Mouse (Mus musculus) adrenal gland, adult 2 months (tissue): ENCODE measurements around the gene Fscn2. TPM values are rescaled to one million over a fixed set of nuclear protein-coding genes. Genes with fewer than 3 reads are reported as not detected.

ENCODE experiments used
- DNase-seq: peaks from one replicate; pipeline ENCODE4 v3.0.0; 2021
- long read RNA-seq: library from polyadenylated mRNA; stranded (forward); transcript quantifications from one replicate; pipeline ENCODE4 v2.0.0, GENCODE M21; 2021
- polyA plus RNA-seq: library from polyadenylated mRNA; depleted of rRNA; stranded (reverse); fragments of >200 nt; gene quantifications from 2 replicates; pipeline ENCODE4 v1.2.3, GENCODE M21; 2012; rRNA removed
- total RNA-seq, 2 experiments: library from RNA; stranded (reverse); gene quantifications; 2 replicates each; pipeline ENCODE4 v1.2.3; 2021

Gene Fscn2
- total RNA-seq (under 1 TPM; 0.17 to 0.58 TPM), polyA plus RNA-seq (0.16 and 0.22 TPM in 2 replicates)
- long read RNA-seq, partial matches to known transcripts, result 0 of 1 reads
- long read RNA-seq, other reads (novel, unspliced or antisense), result 1 of 1 reads

GRCm38 (mm10) chr11:120361295-120361694 is at the start of gene Fscn2:
Gene Fscn2 (plus strand): TSS chr11:120361534.
- DNase-seq, result no peak

DNA sequence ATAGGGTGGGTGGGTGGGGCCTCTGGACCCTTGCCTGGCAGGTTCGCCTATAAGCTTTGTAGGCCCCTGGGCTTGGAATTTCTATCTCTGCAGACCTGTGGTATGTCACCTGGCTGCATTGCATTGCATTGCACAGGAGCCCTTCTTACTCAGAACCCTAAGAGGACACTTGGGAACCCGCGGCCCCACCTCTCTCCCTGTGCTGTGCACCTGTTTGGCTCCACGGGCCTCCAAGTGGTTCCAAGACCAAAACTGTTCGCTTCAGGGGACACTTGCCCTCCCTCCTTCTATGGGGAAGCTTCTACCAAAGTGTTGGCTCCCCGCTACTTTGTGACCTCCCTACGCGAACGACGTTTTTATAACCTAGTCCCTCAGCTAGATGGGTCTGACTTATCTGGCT is 49.8 kb upstream of the Fscn2 start:
- no peak for DNase-seq

- DNase-seq, result no peak
These were observed 49.3 kb upstream of the Fscn2 start for GRCm38 (mm10) chr11:120312069-120312468.

DNA sequence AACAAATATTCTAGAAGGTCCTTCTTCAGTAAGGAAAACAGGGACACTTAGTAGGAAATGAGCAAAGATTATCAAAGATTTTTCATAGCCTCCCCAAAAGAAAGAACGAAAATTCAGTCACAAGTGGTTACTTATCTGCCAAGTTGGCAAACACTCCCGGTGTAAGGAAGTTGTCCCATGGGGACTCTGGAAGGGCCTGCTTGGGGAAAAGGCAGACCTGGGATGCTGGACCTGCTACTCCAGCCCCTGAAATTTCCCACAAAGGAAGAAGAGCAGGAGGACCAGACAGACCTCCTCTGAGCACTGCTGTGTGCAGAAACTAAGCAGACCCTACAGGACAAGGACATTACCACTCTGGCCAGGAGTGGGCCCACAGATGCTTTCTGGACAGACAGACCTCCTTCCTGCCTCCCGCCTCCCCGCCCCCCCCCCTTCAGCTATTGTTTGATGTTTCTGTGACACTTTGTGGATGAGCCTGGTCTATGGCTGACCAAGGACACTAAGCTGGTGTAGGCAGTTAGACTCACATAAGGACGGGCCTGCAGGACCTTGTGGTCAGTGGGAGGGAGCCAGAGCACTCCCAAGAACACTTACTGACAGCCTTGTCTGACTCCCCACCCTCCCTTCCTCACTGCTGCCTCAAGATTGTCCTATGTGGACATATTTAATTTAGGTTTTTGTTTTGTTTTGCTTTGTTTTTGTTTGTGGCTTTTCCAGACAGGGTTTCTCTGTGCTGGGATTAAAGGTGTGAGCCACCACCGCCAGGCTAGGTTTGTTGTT is 47.2 kb upstream of the Fscn2 start:
- DNase-seq, result no peak

DNA sequence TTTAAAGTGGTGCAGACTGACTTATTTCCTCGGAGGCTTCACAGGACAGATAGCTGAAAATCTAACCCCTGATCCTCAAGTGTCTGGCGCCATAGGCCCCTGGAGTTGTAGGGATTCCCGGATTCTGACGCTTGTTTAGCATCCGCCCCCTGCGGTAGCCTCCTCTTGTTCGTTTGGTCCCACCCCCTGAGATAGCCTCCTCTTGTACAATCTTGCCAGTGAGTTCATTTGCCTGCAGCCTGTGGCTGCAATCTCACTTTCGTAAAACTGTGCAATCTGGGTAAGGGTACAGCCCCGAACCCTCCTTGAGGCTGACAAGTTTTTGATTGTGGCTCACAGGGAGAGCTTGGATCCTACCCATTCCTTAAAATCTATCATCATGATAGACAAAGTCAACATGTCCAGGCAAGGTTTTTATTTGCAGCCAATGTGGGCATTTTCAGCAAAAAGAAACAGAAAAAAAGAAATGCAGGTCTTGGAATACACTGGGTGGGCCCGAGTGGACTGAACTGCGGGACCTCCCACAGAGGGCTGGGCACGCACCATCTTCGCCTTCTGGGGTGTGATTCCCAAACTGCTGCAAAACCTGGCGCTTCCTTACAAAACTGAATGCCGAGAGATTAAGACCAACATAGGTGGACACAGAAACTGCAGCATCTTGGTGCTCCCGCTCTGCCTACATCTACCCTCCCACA is 46.5 kb upstream of the Fscn2 start:
- no peak for DNase-seq

- DNase-seq, result no peak
These were observed 45.9 kb upstream of the Fscn2 start for GRCm38 (mm10) chr11:120315416-120315761.

- DNase-seq, result peak; percentile 96
These were observed 45.3 kb upstream of the Fscn2 start for GRCm38 (mm10) chr11:120315832-120316689.

GRCm38 (mm10) chr11:120316690-120317254 is 44.6 kb upstream of the Fscn2 start:
- peak; percentile 28 for DNase-seq

DNA sequence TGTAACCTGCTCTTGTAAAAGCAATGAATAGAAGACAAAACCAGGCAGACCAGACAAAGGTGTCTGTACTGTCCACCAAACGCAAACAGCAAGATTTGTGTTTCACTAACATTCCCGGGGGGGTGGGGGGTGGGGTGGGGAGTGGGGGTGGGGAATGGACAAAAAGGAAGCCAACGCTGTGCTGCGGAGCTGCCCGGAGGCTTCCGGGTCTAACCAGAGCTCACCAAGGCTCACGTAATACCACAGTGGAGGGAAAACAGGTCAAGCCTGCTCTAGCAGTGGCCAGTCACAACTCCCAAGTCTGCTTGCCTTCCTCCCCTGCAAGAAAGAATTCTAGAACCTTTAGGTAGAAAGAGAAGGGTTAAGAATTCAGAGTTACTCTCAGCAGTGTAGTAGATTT is 43.9 kb upstream of the Fscn2 start:
- DNase-seq, result no peak

GRCm38 (mm10) chr11:120319310-120319709 is 42.0 kb upstream of the Fscn2 start:
- DNase-seq, result no peak

DNA sequence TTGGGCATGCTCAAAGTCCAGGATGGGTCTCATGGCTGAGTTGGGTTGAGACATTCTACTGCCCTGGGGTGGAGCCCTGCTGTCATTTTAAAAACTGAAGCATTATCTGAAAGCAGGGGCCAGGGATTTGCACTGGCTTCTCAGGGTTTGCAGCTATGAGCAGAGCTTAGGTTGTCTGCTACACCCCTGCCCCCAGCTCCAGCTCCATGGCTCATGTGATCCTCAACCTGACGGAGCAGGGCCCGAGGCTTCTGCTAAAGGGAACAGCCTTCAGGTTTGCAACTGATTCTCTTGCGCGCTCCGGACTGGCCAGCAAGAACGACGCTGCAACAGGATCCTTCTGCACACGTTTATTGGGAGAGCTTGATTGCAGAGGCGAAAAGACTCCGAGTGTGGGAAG is 41.2 kb upstream of the Fscn2 start:
- DNase-seq, result no peak

GRCm38 (mm10) chr11:120335431-120336021 is 25.8 kb upstream of the Fscn2 start:
- DNase-seq, result no peak

DNA sequence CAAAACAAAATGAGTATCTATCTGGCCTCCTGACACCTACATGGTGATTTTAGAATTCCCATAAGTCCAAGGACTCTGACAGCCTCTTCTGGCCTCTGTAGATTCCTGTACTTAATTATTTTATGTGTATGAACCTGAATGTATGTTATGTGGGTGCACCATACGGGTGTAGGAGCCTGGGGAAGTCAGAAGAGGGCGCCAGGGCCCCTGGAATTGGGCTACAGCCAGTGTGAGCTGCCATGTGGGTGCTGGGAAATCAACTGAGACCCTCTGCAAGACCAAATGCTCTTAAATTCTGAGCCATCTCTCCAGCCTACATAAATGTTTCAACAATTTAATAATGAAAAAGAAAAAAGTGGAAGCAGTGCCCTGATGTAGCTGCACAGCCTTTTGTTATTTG is 23.9 kb upstream of the Fscn2 start:
- DNase-seq, result no peak

DNA sequence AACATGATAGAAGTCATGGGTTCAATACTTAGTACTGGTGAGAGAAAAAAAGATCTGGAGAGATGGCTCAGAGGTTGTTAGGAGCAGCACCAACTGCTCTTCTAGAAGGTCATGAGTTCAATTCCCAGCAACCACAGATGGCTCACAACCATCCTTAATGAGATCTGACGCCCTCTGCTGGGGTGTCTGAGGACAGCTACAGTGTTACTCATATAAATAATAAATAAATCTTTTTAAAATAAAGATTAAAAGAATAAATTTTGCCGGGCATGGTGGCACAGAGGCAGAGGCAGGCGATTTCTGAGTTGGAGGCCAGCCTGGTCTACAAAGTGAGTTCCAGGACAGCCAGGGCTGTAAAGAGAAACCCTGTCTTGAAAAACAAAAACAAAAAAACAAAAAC is 22.5 kb upstream of the Fscn2 start:
- no peak for DNase-seq

GRCm38 (mm10) chr11:120339978-120340513 is 21.3 kb upstream of the Fscn2 start:
- DNase-seq, result no peak

GRCm38 (mm10) chr11:120341661-120342060 is 19.7 kb upstream of the Fscn2 start:
- no peak for DNase-seq

DNA sequence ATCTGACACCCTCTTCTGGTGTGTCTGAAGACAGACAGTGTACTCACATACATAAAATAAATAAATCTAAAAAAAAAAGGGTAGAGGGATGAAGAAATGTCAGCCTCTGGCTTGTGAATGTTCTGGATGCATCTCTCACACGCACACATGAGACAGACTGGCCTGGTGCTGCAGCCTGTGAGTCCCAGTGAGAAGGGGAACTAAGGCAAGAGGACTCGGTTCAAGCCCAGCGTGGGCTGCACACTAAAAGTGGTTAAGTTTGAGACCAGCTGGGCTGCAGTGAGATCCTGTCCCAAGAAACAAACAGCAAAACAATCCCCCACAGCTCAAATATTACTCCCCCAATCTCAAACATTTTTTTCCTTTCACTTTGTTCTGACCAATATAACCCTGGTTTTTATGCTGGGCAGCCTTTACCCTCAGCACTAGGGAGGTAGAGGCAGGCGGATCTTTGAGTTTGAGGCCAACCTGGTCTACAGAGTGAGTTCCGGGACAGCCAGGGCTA is 18.6 kb upstream of the Fscn2 start:
- no peak for DNase-seq

- no peak for DNase-seq
These were observed 17.6 kb upstream of the Fscn2 start for GRCm38 (mm10) chr11:120343519-120344309.

- DNase-seq, result no peak
These were observed 16.9 kb upstream of the Fscn2 start for GRCm38 (mm10) chr11:120344310-120344920.
